Mouse (Mus musculus) forebrain, embryonic 12.5 days (tissue): ENCODE results near the gene Olfr191. TPM values are rescaled to one million over a fixed set of nuclear protein-coding genes. Genes with fewer than 3 reads are reported as not detected.

Experiments
- ATAC-seq: fragments of 200-750 bp; cut with Nextera tagmentation; 2 replicates; pipeline ENCODE4 v1.8.0; 2017; ENCODE audit warnings: moderate TSS enrichment; ENCODE audit not compliant: low FRiP score
- H3K27ac ChIP-seq: fragments of 300-500 bp; sonication (generic); 2 replicates; pipeline ENCODE4 v1.5.1; 2016; ENCODE audit warnings: mild to moderate bottlenecking
- H3K27me3 ChIP-seq: fragments of 300-500 bp; sonication (generic); 2 replicates; pipeline ENCODE4 v1.6.1; 2016; ENCODE audit warnings: mild to moderate bottlenecking
- H3K36me3 ChIP-seq: fragments of 300-500 bp; sonication (generic); replicated peaks from 2 replicates; pipeline ENCODE4 v1.6.1; 2016; ENCODE audit warnings: mild to moderate bottlenecking
- H3K4me1 ChIP-seq: fragments of 300-500 bp; sonication (generic); 2 replicates; pipeline ENCODE4 v1.6.1; 2016
- H3K4me2 ChIP-seq: fragments of 300-500 bp; sonication (generic); 2 replicates; pipeline ENCODE4 v1.6.1; 2016; ENCODE audit warnings: mild to moderate bottlenecking, moderate library complexity
- H3K4me3 ChIP-seq: fragments of 300-500 bp; sonication (generic); replicated peaks from 2 replicates; pipeline ENCODE4 v1.5.1; 2016; ENCODE audit warnings: mild to moderate bottlenecking
- H3K9ac ChIP-seq: fragments of 300-500 bp; sonication (generic); 2 replicates; pipeline ENCODE4 v1.6.1; 2016; ENCODE audit warnings: mild to moderate bottlenecking
- H3K9me3 ChIP-seq: fragments of 300-500 bp; sonication (generic); 2 replicates; pipeline ENCODE4 v1.6.1; 2016
- WGBS: fragments of 180-500 bp; shearing (Covaris S2); methylation state at CpG from one replicate; pipeline ENCODE4 v1.1.7; 2016; 5-methylcytosine and 5-hydroxymethylcytosine counted together
- polyA plus RNA-seq: library from polyadenylated mRNA; unstranded; fragments of >200 nt; fragmentation: Nextera tagmentation; extraction: Ambion mirVana; gene quantifications from 2 replicates; pipeline ENCODE4 v1.2.1, GENCODE M21; 2016

Gene Olfr191
- polyA plus RNA-seq, 1 experiment from 2014 or later = not detected

- H3K4me2 ChIP-seq = no peak overlapping the region
- H3K4me3 ChIP-seq = no peak overlapping the region
- 73% methylated on average over 4 of the region's 4 CpGs for WGBS
- no peaks in the 10 kb centered on the region for H3K36me3 ChIP-seq
- no peaks in the 10 kb centered on the region for H3K27me3 ChIP-seq
- ATAC-seq = no peak
- no peak overlapping the region for H3K27ac ChIP-seq
- H3K9ac ChIP-seq = no peak overlapping the region
- no peaks in the 10 kb centered on the region for H3K4me1 ChIP-seq
- no peaks in the 10 kb centered on the region for H3K9me3 ChIP-seq
Observed at GRCm38 (mm10) chr16:59047579-59047978, 42.0 kb downstream of the Olfr191 start.

GRCm38 (mm10) chr16:59045835-59046234, 43.8 kb downstream of the Olfr191 start:
- no peak overlapping the region for H3K27ac ChIP-seq

GRCm38 (mm10) chr16:59039710-59040109, 49.9 kb downstream of the Olfr191 start, which contains the start of gene Olfr187:
Olfr187 (minus strand) TSS chr16:59039767.
- Histone ChIP-seq H3K4me1 (no peaks in the 10 kb centered on the region), H3K36me3 (no peaks in the 10 kb centered on the region), H3K9me3 (no peaks in the 10 kb centered on the region; the same call in 1 of the 2 replicates), H3K27ac (no peak within 1 kb of the TSS), H3K27me3 (no peaks in the 10 kb centered on the region), H3K4me2 (no peak within 1 kb of the TSS), H3K9ac (no peak within 1 kb of the TSS), H3K4me3 (no peak within 1 kb of the TSS)
- no peak for ATAC-seq
- 90% methylated on average over 7 of the region's 7 CpGs for WGBS

More at GRCm38 (mm10) chr16:59045835-59046234, 43.8 kb downstream of the Olfr191 start:
- Histone ChIP-seq H3K4me1 (no peaks in the 10 kb centered on the region), H3K36me3 (no peaks in the 10 kb centered on the region), H3K4me2 (no peak overlapping the region), H3K9me3 (no peaks in the 10 kb centered on the region; the same call in 1 of the 2 replicates), H3K4me3 (no peak overlapping the region), H3K9ac (no peak overlapping the region), H3K27me3 (no peaks in the 10 kb centered on the region)
- ATAC-seq = no peak
- WGBS = 76% methylated on average over 3 of the region's 3 CpGs

Other genes with a start within 250 kb of the Olfr191 start
- gene Olfr177, start 215.1 kb downstream of the Olfr191 start, polyA plus RNA-seq = not detected in 2 replicates
- not detected in 2 replicates for gene Olfr178, start 197.8 kb downstream of the Olfr191 start, polyA plus RNA-seq
- not detected in 2 replicates for gene Olfr181, start 161.1 kb downstream of the Olfr191 start, polyA plus RNA-seq
- not detected in 2 replicates for gene Olfr180, start 160.4 kb downstream of the Olfr191 start, polyA plus RNA-seq
- gene Olfr183, start 94.5 kb downstream of the Olfr191 start, polyA plus RNA-seq = not detected in 2 replicates
- not detected in 2 replicates for gene Olfr186, start 59.5 kb downstream of the Olfr191 start, polyA plus RNA-seq
- gene Olfr187, start 50.1 kb downstream of the Olfr191 start, polyA plus RNA-seq = not detected in 2 replicates
- gene Olfr190, start 11.8 kb downstream of the Olfr191 start, polyA plus RNA-seq = not detected in 2 replicates
- gene Olfr193, start 22.1 kb upstream of the Olfr191 start, polyA plus RNA-seq = not detected in 2 replicates
- not detected in 2 replicates for gene Olfr194, start 31.2 kb upstream of the Olfr191 start, polyA plus RNA-seq
- gene Olfr195, start 57.2 kb upstream of the Olfr191 start, polyA plus RNA-seq = not detected in 2 replicates
- not detected in 2 replicates for gene Olfr196, start 80.6 kb upstream of the Olfr191 start, polyA plus RNA-seq
- not detected in 2 replicates for gene Olfr198, start 113.7 kb upstream of the Olfr191 start, polyA plus RNA-seq
- not detected in 2 replicates for gene Olfr199, start 129.9 kb upstream of the Olfr191 start, polyA plus RNA-seq
- gene Olfr201, start 182.8 kb upstream of the Olfr191 start, polyA plus RNA-seq = not detected in 2 replicates
- not detected in 2 replicates for gene Olfr202, start 197.0 kb upstream of the Olfr191 start, polyA plus RNA-seq
- not detected in 2 replicates for gene Olfr203, start 209.1 kb upstream of the Olfr191 start, polyA plus RNA-seq
- gene Olfr204, start 228.4 kb upstream of the Olfr191 start, polyA plus RNA-seq = not detected in 2 replicates
- not detected in 2 replicates for gene Olfr205, start 241.3 kb upstream of the Olfr191 start, polyA plus RNA-seq